Mouse (Mus musculus) lung, postnatal 0 days (tissue): ENCODE measurements around the gene Chrd.

Experiments
- CTCF ChIP-seq: IDR thresholded peaks from 2 replicates; pipeline ENCODE4 v1.5.1; 2016; ENCODE audit warnings: antibody characterized with exemption, mild to moderate bottlenecking
- EP300 ChIP-seq: IDR thresholded peaks from 2 replicates; pipeline ENCODE4 v1.6.1; 2016; ENCODE audit warnings: antibody characterized with exemption, mild to moderate bottlenecking, control low read depth

DNA sequence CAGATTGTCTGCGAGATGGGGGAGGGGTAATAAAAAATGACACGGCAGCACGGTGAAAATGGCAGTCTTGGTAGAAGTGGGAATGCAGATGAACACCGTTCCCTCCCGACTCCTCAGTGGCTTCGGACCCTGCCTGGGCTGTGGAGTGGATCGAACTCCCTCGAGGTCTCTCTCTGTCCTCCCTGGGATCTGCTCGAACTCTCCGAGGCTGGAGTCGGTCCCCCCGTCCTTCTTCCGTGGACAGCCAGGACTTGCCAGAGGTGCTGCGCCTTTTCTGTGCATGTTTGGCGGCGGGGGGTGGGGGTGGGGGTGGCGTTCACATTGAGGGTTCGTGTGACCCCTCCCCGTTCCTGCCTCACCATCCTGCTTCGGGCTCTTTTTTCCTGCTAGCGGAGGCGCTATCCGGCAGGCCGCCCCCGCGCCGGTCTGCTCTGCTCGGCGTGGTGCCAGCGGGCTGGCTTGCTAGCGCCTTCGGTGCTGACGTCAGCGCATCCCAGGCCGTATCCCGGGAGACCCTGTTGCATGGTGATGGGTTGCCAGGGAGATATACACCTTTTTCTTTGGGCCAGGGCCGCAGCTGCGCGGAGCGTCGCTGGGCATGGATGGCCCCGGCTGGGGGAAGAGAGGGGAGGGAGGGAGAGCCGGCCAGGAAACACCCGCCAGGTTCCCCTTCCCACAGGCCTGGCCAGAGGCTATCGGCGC, 37.2 kb upstream of the Chrd start:
- no peak for TF ChIP-seq CTCF
- no peak for TF ChIP-seq EP300
